Mouse (Mus musculus) inflammation-experienced regulatory T-cells, adult 6 months (primary cell): Measurements from ENCODE around the gene Kcnc1. TPM values are rescaled to one million over a fixed set of nuclear protein-coding genes. Genes with fewer than 3 reads are reported as not detected.

Experiments
- ATAC-seq: one replicate; pipeline ENCODE4 v1.8.0; 2017
- polyA plus RNA-seq, 3 experiments: library from polyadenylated mRNA; unstranded; fragments of 100-300 nt; shearing (Covaris generic); gene quantifications; one replicate each; pipeline ENCODE4 v1.2.1; 2017

Gene Kcnc1
- polyA plus RNA-seq, 3 experiments from 2014 or later, result 0.16 TPM; not detected in 2

- no peak for ATAC-seq
These were observed 81.2 kb downstream of the Kcnc1 start for GRCm38 (mm10) chr7:46477456-46477855.

GRCm38 (mm10) chr7:46479793-46480192, 83.5 kb downstream of the Kcnc1 start:
- no peak for ATAC-seq

- no peak for ATAC-seq
These were observed 85.8 kb downstream of the Kcnc1 start for GRCm38 (mm10) chr7:46482099-46482531.

- ATAC-seq, result no peak
These were observed 86.8 kb downstream of the Kcnc1 start for GRCm38 (mm10) chr7:46483050-46483449.

GRCm38 (mm10) chr7:46484223-46484622, 87.9 kb downstream of the Kcnc1 start:
- ATAC-seq, result no peak

GRCm38 (mm10) chr7:46486761-46487160, 90.5 kb downstream of the Kcnc1 start:
- no peak for ATAC-seq

- ATAC-seq, result no peak
These were observed 91.1 kb downstream of the Kcnc1 start for GRCm38 (mm10) chr7:46487354-46487753.

Other genes with a start within 250 kb of the Kcnc1 start
- not detected for gene Abcc8, start 216.5 kb upstream of the Kcnc1 start, polyA plus RNA-seq
- not detected for gene Ush1c, start 158.0 kb upstream of the Kcnc1 start, polyA plus RNA-seq
- not detected for gene Otog, start 155.5 kb upstream of the Kcnc1 start, polyA plus RNA-seq
- gene Myod1, start 20.0 kb upstream of the Kcnc1 start, polyA plus RNA-seq, result not detected
- 10 to 100 TPM; 17.1 to 20.4 (median 18.8) TPM for gene Sergef, start 243.3 kb downstream of the Kcnc1 start, polyA plus RNA-seq